Mouse (Mus musculus) c-Kit-negative CD71-positive TER-119-positive erythroid progenitor cells, embryonic 14.5 days (primary cell): ENCODE data around the gene Olfr1095.

Experiments
- DNase-seq: peaks from one replicate; pipeline ENCODE4 v3.0.0-alpha.2; 2013; ENCODE audit warnings: low read depth, low spot score

Olfr1095 gene

GRCm38 (mm10) chr2:86851596-86851995 lies at the start of gene Olfr1095:
Gene Olfr1095 (minus strand): TSS chr2:86851696.
- no peak for DNase-seq

DNA sequence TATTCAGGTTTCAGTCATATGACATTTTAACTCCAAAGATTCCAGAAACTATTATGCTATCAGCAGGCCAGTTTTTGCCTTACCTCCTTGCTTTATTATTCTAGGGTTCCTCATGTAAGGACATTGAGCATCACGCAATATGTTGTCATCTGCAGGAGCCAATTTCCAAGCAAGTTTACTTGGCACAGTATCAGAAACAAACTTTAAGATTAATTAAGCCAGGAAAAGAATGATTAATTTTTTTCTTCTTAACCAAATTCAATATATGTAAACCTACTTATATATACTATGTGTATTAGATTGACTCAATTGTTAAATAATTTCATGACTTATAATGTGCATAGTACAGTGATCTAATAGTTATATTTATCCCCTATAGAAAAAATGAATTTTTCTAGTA lies 40.6 kb upstream of the Olfr1095 start, which contains the start of gene Olfr1097:
Gene Olfr1097, minus strand, starts transcription at position 101 of the 400 bp plus-strand sequence.
- DNase-seq, result no peak

DNA sequence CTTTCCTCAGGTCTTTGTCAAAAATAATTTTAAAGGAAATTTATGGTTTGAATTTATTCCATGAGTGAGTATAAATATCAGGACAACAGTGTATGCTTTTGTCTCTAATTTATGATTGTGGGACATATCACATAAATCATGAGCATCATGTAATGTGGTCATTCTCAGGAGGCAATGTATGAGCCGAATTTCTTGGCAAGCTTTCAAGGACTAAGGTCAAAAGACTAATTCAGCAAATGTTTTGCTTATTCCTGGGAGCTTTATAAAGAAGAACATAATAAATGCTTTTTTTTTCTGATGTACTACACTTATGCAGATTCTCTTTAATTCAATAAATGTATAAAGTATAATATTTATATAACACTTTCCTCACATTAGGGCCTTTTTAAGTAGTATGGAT lies 23.2 kb upstream of the Olfr1095 start, which contains the start of gene Gm13723:
Gene Gm13723, minus strand, starts transcription at position 101 of the 400 bp plus-strand sequence.
- no peak for DNase-seq

- DNase-seq, result no peak
Observed at GRCm38 (mm10) chr2:86824363-86824762, 27.1 kb downstream of the Olfr1095 start, which contains the start of gene Olfr1094. Gene Olfr1094 (plus strand): TSS chr2:86824663.

DNA sequence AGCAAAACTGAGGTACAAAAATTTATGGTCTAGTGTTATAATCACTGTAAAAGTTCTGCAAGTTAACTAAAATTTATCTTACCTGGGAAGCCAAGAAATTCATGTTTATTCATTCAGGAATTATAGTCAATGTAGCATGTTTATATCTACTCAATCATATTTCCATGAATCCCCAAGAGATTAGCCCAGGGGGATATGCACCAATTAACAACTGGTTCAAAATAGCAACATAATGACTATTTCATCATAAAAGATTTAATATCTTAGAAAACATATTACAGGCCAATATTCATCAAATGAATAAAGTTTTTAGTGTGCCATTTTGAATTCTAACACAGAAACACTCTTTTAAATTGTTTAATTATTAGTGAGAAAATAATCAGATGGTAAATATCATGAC lies 41.6 kb downstream of the Olfr1095 start, which contains the start of gene Olfr141:
Gene Olfr141, minus strand, starts transcription at position 101 of the 400 bp plus-strand sequence.
- DNase-seq, result no peak
